In genomic region chr8:82265745-82266144, GRCm38 (mm10) we compare ENCODE assay signal across 29 mouse cellular contexts.
DNase-seq lines count a peak whose midpoint lies in the region; ATAC-seq and TF ChIP-seq lines count a peak whose summit lies in the region.
"Had no signal": no experiment of that assay in that cellular context is flagged by ENCODE, and none has a peak within 500 bp of the region (broad histone marks: within the 10 kb centered on the region; RNA-seq: fewer than 3 reads in every experiment).

No protein-coding gene starts in this region.

- no peaks in the 10 kb centered on the region for H3K36me3 ChIP-seq in heart, embryonic 12.5 days
- H3K36me3 ChIP-seq in midbrain, embryonic 14.5 days (ENCODE audit: control insufficient read depth, insufficient read depth, low read length) = no peaks in the 10 kb centered on the region
- H3K36me3 ChIP-seq in midbrain, embryonic 11.5 days (ENCODE audit: control insufficient read depth, insufficient read depth, low read length) = no peaks in the 10 kb centered on the region
- H3K36me3 ChIP-seq: forebrain, embryonic 15.5 days; hindbrain, embryonic 15.5 days; kidney, embryonic 15.5 days; liver, embryonic 12.5 days had no signal

- H3K27ac ChIP-seq in heart, embryonic 12.5 days (ENCODE audit: poor library complexity, severe bottlenecking) = no peak overlapping the region
- no peak overlapping the region for H3K27ac ChIP-seq in midbrain, embryonic 14.5 days (replicated peaks; ENCODE audit: low read depth, low read length)
- H3K27ac ChIP-seq in midbrain, embryonic 11.5 days (ENCODE audit: low read depth, low read length) = no peak overlapping the region
- H3K27ac ChIP-seq: forebrain, embryonic 15.5 days; hindbrain, embryonic 15.5 days; kidney, embryonic 15.5 days; layer of hippocampus, adult 2 months; left cerebral cortex, adult 2 months; liver, embryonic 12.5 days had no signal

- no peaks in the 10 kb centered on the region for H3K4me1 ChIP-seq in heart, embryonic 12.5 days (replicated peaks)
- H3K4me1 ChIP-seq in midbrain, embryonic 14.5 days (ENCODE audit: control insufficient read depth, insufficient read depth, low read length) = no peaks in the 10 kb centered on the region
- H3K4me1 ChIP-seq in midbrain, embryonic 11.5 days (ENCODE audit: control insufficient read depth, insufficient read depth, low read length) = no peaks in the 10 kb centered on the region
- H3K4me1 ChIP-seq: forebrain, embryonic 15.5 days; hindbrain, embryonic 15.5 days; kidney, embryonic 15.5 days; liver, embryonic 12.5 days; megakaryocyte, embryonic 14.5 days had no signal

- H3K4me2 ChIP-seq in heart, embryonic 12.5 days = no peak overlapping the region
- H3K4me2 ChIP-seq in midbrain, embryonic 14.5 days (ENCODE audit: low read length) = no peak overlapping the region
- no peak overlapping the region for H3K4me2 ChIP-seq in midbrain, embryonic 11.5 days
- H3K4me2 ChIP-seq: forebrain, embryonic 15.5 days; hindbrain, embryonic 15.5 days; kidney, embryonic 15.5 days; liver, embryonic 12.5 days had no signal

- DNase-seq in heart, adult 11 months = peak; percentile 29
- DNase-seq in midbrain, embryonic 14.5 days = peak; percentile 52
- DNase-seq in midbrain, embryonic 11.5 days (ENCODE audit: low spot score, missing footprints) = no peak
- DNase-seq in brain, embryonic 14.5 days (ENCODE audit: low read depth) = peak; percentile 52
- DNase-seq in ovary, postnatal 36 days (ENCODE audit: low spot score) = no peak
- DNase-seq in left cerebral cortex, postnatal 14 days (ENCODE audit: low spot score in 2 of 2) = no peak
- DNase-seq: adrenal gland, adult 2 months; adrenal gland, postnatal 36 days; cerebellum, adult 2 months; cerebellum, postnatal 14 days; heart, postnatal 14 days; kidney, adult 18-20 months; kidney, postnatal 36 days; left cerebral cortex, postnatal 4 days; liver, postnatal 0 days; lung, postnatal 36 days; thymus, adult 2 months; thymus, postnatal 36 days had no signal

- no peak for TF ChIP-seq POLR2A in brain, embryonic 14.5 days (IDR thresholded peaks at IDR 0.05; ENCODE audit: borderline replicate concordance, extremely low read depth, insufficient read depth, insufficient read length, poor library complexity, severe bottlenecking)

- TF ChIP-seq CTCF in brain, embryonic 14.5 days (IDR thresholded peaks at IDR 0.05; ENCODE audit: borderline replicate concordance, extremely low read depth, insufficient read depth, insufficient read length) = no peak

- no peak overlapping the region for H3K9ac ChIP-seq in heart, embryonic 12.5 days
- no peak overlapping the region for H3K9ac ChIP-seq in midbrain, embryonic 14.5 days (replicated peaks; ENCODE audit: low read length)
- no peak overlapping the region for H3K9ac ChIP-seq in midbrain, embryonic 11.5 days (ENCODE audit: low read length)
- H3K9ac ChIP-seq: forebrain, embryonic 15.5 days; hindbrain, embryonic 15.5 days; kidney, embryonic 15.5 days; liver, embryonic 12.5 days; liver, postnatal 0 days had no signal

- intact Hi-C loops in left cerebral cortex, postnatal 14 days (cut with DNase I) = no loop called here

- no peaks in the 10 kb centered on the region for H3K9me3 ChIP-seq in heart, embryonic 12.5 days (replicated peaks)
- H3K9me3 ChIP-seq in midbrain, embryonic 14.5 days (ENCODE audit: control insufficient read depth, low read length) = no peaks in the 10 kb centered on the region
- H3K9me3 ChIP-seq in midbrain, embryonic 11.5 days (ENCODE audit: control insufficient read depth, low read length) = no peaks in the 10 kb centered on the region
- H3K9me3 ChIP-seq: forebrain, embryonic 15.5 days; hindbrain, embryonic 15.5 days; kidney, embryonic 15.5 days; liver, embryonic 12.5 days; megakaryocyte, embryonic 14.5 days had no signal

- no peak overlapping the region for H3K4me3 ChIP-seq in heart, embryonic 12.5 days
- no peak overlapping the region for H3K4me3 ChIP-seq in midbrain, embryonic 14.5 days (replicated peaks; ENCODE audit: low read depth, low read length)
- H3K4me3 ChIP-seq in midbrain, embryonic 11.5 days (ENCODE audit: low read depth, low read length) = no peak overlapping the region
- H3K4me3 ChIP-seq: erythroblast, embryonic 14.5 days; forebrain, embryonic 15.5 days; hindbrain, embryonic 15.5 days; kidney, embryonic 15.5 days; layer of hippocampus, adult 2 months; left cerebral cortex, adult 2 months; liver, embryonic 12.5 days; megakaryocyte, embryonic 14.5 days had no signal

- H3K27me3 ChIP-seq in heart, embryonic 12.5 days (replicated peaks) = no peaks in the 10 kb centered on the region
- no peaks in the 10 kb centered on the region for H3K27me3 ChIP-seq in midbrain, embryonic 14.5 days (ENCODE audit: control insufficient read depth, insufficient read depth, low read length)
- H3K27me3 ChIP-seq in midbrain, embryonic 11.5 days (ENCODE audit: control insufficient read depth, insufficient read depth, low read length) = no peaks in the 10 kb centered on the region
- H3K27me3 ChIP-seq: forebrain, embryonic 15.5 days; hindbrain, embryonic 15.5 days; kidney, embryonic 15.5 days; liver, embryonic 12.5 days had no signal

- 64% methylated on average over 3 of the region's 3 CpGs for WGBS in heart, embryonic 12.5 days
- WGBS in midbrain, embryonic 14.5 days = 56% methylated on average over 3 of the region's 3 CpGs
- 89% methylated on average over 3 of the region's 3 CpGs for WGBS in midbrain, embryonic 11.5 days

- ATAC-seq in heart, embryonic 12.5 days (ENCODE audit: insufficient number of reproducible peaks, low FRiP score) = no peak
- ATAC-seq in midbrain, embryonic 14.5 days (ENCODE audit: low FRiP score, low TSS enrichment) = no peak; the same call in 1 of the 2 replicates
- no peak for ATAC-seq in midbrain, embryonic 11.5 days (ENCODE audit: low FRiP score)
- ATAC-seq: activated CD4-positive, CD25-positive, alpha-beta regulatory T cell, adult 4 months; CD4-positive, CD25-positive, alpha-beta regulatory T cell, adult 4 months; forebrain, embryonic 15.5 days; liver, embryonic 12.5 days; liver, postnatal 0 days had no signal

Comparison
In these comparisons a context has a peak if more than half of its experiments do, and no peak if none do; other contexts are left out.
1. DNase-seq: peak in heart, adult 11 months (single experiment), midbrain, embryonic 14.5 days (single experiment) and brain, embryonic 14.5 days (single experiment); none in midbrain, embryonic 11.5 days (single experiment), ovary, postnatal 36 days (single experiment) and left cerebral cortex, postnatal 14 days (0 of 2).